Mouse (Mus musculus) adrenal gland, adult 2 months (tissue): ENCODE results near the gene Nrp1. TPM values are rescaled to one million over a fixed set of nuclear protein-coding genes. Genes with fewer than 3 reads are reported as not detected.

Source experiments
- microRNA-seq, 2 experiments: library from miRNA; unstranded; fragments of <30 nt; microRNA quantifications; one replicate each; pipeline ENCODE4 v1.2.0; 2021
- polyA plus RNA-seq: library from polyadenylated mRNA; depleted of rRNA; stranded (reverse); fragments of >200 nt; gene quantifications from 2 replicates; pipeline ENCODE4 v1.2.3, GENCODE M21; 2012
- total RNA-seq, 2 experiments: library from RNA; stranded (reverse); gene quantifications; 2 replicates each; pipeline ENCODE4 v1.2.3; 2021

The Nrp1 gene
- total and polyA plus RNA-seq, 3 experiments, result 31.1 to 130 (median 74.4) TPM

Small RNA genes lying within 50 kb of the gene (microRNA-seq; reads per million reads assigned to microRNA genes)
- 1.8 to 2.9 reads per million in 2 experiments for gene Mir1903
